Mouse (Mus musculus): ENCODE results near the gene Scn5a. TPM values are rescaled to one million over a fixed set of nuclear protein-coding genes. Genes with fewer than 3 reads are reported as not detected.

Gene Scn5a
- polyA plus RNA-seq, 1 experiment from 2014 or later: not detected

- Histone ChIP-seq H3K36me3 (ENCODE audit: inconsistent target) (no peaks in the 10 kb centered on the region), H3K27ac (no peak overlapping the region), H3K4me3 (ENCODE audit: inconsistent target) (no peak overlapping the region), H3K79me2 (ENCODE audit: inconsistent target) (no peaks in the 10 kb centered on the region)
- 55% methylated on average over 10 of the region's 11 CpGs for WGBS (ENCODE audit: missing documents)
These were observed 73.7 kb downstream of the Scn5a start for GRCm38 (mm10) chr9:119504981-119505658.

DNA sequence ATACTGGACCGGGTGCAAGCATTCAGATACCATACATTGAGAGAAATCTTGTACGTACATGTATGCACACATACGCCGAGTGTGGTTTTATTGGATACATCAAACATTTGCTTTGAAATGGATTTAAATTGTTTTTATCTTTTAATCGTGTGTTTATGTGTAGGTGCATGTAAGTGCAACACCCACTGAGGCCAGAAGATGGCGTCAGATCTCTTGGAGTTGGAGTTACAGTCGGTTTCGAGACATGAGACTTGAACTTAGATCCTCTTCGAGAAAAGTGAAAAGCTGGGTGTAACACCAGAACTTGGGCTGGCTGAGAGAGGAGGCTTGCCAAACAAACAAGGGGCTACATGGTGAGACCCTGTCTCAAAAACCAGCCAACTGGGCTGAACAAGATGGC, 75.2 kb downstream of the Scn5a start:
- no peak overlapping the region for H3K4me3 ChIP-seq (ENCODE audit: inconsistent target)
- H3K79me2 ChIP-seq (ENCODE audit: inconsistent target): no peaks in the 10 kb centered on the region
- no peak overlapping the region for H3K27ac ChIP-seq
- WGBS (ENCODE audit: missing documents): 96% methylated on average over 9 of the region's 9 CpGs
- no peaks in the 10 kb centered on the region for H3K36me3 ChIP-seq (ENCODE audit: inconsistent target)

DNA sequence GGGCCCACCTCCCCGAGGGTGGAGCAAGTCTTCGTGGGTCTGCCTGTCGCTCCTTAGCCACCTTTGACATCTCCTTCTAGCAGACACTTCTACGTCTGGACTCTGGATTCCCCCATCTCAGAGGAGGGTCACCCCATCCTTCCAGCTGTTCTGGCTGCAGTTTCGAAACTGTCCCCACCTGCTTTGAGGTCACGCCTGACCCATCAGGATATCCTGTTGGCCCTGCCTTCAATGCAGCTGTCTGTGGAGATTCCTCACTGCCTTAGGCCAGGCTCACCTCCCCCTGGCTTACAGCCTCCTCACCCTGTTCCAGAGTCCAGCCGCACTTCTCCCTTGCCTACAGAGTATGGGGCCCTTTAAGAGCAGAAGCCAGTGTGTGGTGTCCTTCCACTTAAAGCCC, 79.9 kb downstream of the Scn5a start:
- H3K27ac ChIP-seq: no peak overlapping the region
- no peaks in the 10 kb centered on the region for H3K36me3 ChIP-seq (ENCODE audit: inconsistent target)
- no peak overlapping the region for H3K4me3 ChIP-seq (ENCODE audit: inconsistent target)
- WGBS (ENCODE audit: missing documents): 46% methylated on average over 7 of the region's 7 CpGs
- no peaks in the 10 kb centered on the region for H3K79me2 ChIP-seq (ENCODE audit: inconsistent target)

DNA sequence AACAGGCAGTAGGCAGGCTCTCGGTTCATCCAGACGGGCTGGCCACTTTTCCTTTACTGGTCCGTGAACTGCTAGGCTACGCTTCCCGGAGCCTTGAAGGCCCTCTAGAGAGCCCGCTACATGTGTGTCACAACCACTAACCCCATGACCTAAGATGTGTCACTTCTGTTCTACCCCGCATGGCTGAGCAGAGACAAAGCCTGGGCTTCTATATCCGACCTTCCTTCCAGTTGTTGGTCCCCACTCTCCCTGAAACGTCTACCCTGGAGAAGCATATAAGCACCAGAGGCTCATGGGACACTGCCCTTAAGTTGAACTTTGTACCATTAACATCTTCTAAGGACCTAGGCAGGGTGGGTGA, 80.6 kb downstream of the Scn5a start:
- Histone ChIP-seq H3K36me3 (ENCODE audit: inconsistent target) (no peaks in the 10 kb centered on the region), H3K4me3 (ENCODE audit: inconsistent target) (no peak overlapping the region), H3K27ac (no peak overlapping the region), H3K79me2 (ENCODE audit: inconsistent target) (no peaks in the 10 kb centered on the region)
- WGBS (ENCODE audit: missing documents): 86% methylated on average over 9 of the region's 9 CpGs

DNA sequence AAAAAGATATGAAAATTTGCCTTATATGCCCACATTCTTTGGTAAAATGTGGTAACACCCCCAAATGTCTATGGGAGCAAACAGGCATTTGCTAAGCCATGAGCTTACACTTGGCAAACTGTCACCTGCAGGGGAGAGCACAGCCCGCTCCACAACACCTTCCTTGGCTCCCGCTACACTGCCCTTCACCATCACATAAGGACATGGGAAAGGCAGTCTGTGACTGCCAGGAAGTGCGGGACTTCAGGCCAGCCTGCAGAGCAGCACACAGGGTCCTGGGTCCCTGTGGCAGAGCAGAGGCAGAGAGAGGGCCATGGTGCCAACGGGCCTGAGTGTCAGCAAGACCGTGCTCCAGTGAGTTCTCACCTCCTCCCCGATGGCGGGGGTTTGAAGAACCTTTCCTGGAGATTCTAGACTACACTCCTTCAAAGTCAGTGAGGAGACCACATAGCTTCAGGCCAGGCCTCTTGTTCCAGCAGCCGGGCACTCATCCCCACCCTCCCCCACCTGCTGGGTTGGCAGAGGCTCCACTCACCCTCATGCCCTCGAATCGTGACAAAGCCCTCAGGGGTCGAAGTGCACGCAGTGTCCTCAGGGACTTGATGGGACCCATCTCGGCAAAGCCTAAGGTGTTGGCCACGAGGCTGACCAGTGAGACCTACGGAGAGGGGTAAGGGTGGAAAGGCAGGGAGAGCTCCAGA, 81.1 kb downstream of the Scn5a start:
- no peaks in the 10 kb centered on the region for H3K79me2 ChIP-seq (ENCODE audit: inconsistent target)
- whole genome bisulfite sequencing (ENCODE audit: missing documents): 92% methylated on average over 15 of the region's 15 CpGs
- no peak overlapping the region for H3K4me3 ChIP-seq (ENCODE audit: inconsistent target)
- H3K36me3 ChIP-seq (ENCODE audit: inconsistent target): no peaks in the 10 kb centered on the region
- no peak overlapping the region for H3K27ac ChIP-seq

- no peak overlapping the region for H3K4me3 ChIP-seq (ENCODE audit: inconsistent target)
- 79% methylated on average over 4 of the region's 5 CpGs for WGBS (ENCODE audit: missing documents)
- H3K79me2 ChIP-seq (ENCODE audit: inconsistent target): no peaks in the 10 kb centered on the region
- H3K27ac ChIP-seq: no peak overlapping the region
- H3K36me3 ChIP-seq (ENCODE audit: inconsistent target): no peaks in the 10 kb centered on the region
These were observed 81.9 kb downstream of the Scn5a start for GRCm38 (mm10) chr9:119496960-119497359.

DNA sequence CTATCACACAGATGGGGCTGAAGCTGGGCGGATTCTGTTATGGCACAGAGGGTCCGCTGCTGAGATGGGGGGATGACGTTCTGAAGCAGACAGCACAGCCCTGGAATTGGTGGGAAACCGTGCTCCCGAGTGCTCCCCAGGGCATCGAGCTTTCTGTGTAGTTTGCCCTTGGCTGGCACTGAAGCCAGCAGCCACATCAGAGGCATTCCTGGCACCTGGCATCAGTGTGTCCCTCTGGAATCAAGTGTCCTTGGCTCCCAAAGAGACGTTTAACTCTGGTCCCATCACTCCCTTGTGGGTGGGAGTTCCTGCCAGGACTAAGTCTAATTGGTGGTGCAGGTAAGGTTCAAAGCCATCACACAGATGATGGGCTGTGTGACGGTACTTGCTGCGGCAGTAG, 82.5 kb downstream of the Scn5a start:
- Histone ChIP-seq H3K36me3 (ENCODE audit: inconsistent target) (no peaks in the 10 kb centered on the region), H3K79me2 (ENCODE audit: inconsistent target) (no peaks in the 10 kb centered on the region), H3K27ac (no peak overlapping the region), H3K4me3 (ENCODE audit: inconsistent target) (no peak overlapping the region)
- 83% methylated on average over 7 of the region's 9 CpGs for WGBS (ENCODE audit: missing documents)

DNA sequence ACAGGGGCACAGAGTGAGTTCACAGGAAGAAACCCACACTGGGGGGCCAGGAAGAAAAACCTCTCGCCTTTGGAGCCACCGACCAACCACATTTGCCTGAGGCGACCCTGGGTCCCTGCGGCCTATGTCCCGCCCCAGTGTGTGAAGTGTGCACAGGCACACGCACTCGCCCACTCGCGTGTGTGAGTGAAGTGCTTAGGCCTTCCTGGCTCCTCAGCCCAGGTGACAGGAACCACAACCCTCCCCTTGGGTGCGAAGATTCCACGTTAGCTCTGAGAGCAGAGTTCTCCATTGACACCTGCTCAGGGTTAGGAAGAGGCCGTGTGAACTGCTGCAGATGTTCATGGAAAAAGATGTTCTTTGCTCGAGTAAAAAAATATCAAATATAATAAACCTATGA, 93.9 kb downstream of the Scn5a start:
- 94% methylated on average over 13 of the region's 13 CpGs for WGBS (ENCODE audit: missing documents)
- no peak overlapping the region for H3K27ac ChIP-seq
- H3K4me3 ChIP-seq (ENCODE audit: inconsistent target): no peak overlapping the region
- H3K79me2 ChIP-seq (ENCODE audit: inconsistent target): no peaks in the 10 kb centered on the region
- H3K36me3 ChIP-seq (ENCODE audit: inconsistent target): no peaks in the 10 kb centered on the region

GRCm38 (mm10) chr9:119484420-119484819, 94.4 kb downstream of the Scn5a start:
- H3K4me3 ChIP-seq (ENCODE audit: inconsistent target): no peak overlapping the region
- no peaks in the 10 kb centered on the region for H3K36me3 ChIP-seq (ENCODE audit: inconsistent target)
- no peaks in the 10 kb centered on the region for H3K79me2 ChIP-seq (ENCODE audit: inconsistent target)
- no peak overlapping the region for H3K27ac ChIP-seq
- 84% methylated on average over 8 of the region's 9 CpGs for whole genome bisulfite sequencing (ENCODE audit: missing documents)

- no peaks in the 10 kb centered on the region for H3K79me2 ChIP-seq (ENCODE audit: inconsistent target)
- 53% methylated on average over 23 of the region's 23 CpGs for WGBS (ENCODE audit: missing documents)
- H3K36me3 ChIP-seq (ENCODE audit: inconsistent target): no peaks in the 10 kb centered on the region
- no peak overlapping the region for H3K4me3 ChIP-seq (ENCODE audit: inconsistent target)
- H3K27ac ChIP-seq: no peak overlapping the region
These were observed 95.1 kb downstream of the Scn5a start for GRCm38 (mm10) chr9:119483554-119484353.

DNA sequence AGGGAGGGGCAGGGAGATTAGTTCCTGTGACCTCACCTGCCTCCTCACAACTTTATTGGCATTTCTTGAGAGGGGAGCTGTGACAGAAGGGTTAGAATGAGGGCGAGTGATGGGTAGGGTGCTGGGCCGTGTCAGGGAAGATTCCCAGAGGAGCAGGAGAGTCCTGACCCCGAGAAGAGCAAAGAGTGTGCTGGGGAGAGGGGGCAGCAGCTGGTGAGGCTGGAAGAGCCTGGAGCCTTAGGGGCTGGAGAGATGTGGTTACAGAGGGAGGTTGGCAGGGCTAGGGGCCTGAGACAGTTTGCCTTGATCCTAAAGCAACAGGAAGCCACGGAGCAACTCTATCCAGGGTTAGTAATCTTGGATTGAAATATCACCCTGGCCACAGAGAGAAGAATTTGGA, 97.2 kb downstream of the Scn5a start:
- H3K79me2 ChIP-seq (ENCODE audit: inconsistent target): no peaks in the 10 kb centered on the region
- H3K36me3 ChIP-seq (ENCODE audit: inconsistent target): no peaks in the 10 kb centered on the region
- WGBS (ENCODE audit: missing documents): 90% methylated on average over 4 of the region's 4 CpGs
- H3K27ac ChIP-seq: no peak overlapping the region
- H3K4me3 ChIP-seq (ENCODE audit: inconsistent target): no peak overlapping the region

- H3K27ac ChIP-seq: no peak overlapping the region
- 85% methylated on average over 8 of the region's 8 CpGs for WGBS (ENCODE audit: missing documents)
- H3K36me3 ChIP-seq (ENCODE audit: inconsistent target): no peaks in the 10 kb centered on the region
These were observed 99.5 kb downstream of the Scn5a start for GRCm38 (mm10) chr9:119479297-119479696.

DNA sequence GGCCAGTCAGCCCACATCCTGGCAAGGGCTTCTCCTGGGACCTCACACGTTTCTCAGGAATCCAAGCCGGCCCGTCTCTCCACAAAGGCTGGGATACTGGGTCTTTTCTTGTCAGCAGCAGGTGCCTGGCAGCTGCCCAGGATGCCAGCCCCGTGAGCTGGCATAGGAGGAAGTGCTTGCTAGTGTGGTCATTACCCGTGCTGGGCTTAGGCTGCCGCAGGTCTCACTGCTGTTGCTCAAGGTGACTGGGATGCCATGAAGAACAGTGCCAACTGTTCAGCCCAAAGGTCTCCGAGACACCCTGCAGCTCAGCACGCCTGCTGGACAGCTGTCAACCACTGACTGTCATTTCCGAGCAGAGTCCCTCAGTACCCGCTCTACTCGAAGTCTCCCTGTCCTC, 100.5 kb downstream of the Scn5a start:
- Histone ChIP-seq H3K4me3 (ENCODE audit: inconsistent target) (no peak overlapping the region), H3K27ac (no peak overlapping the region), H3K36me3 (ENCODE audit: inconsistent target) (no peaks in the 10 kb centered on the region), H3K79me2 (ENCODE audit: inconsistent target) (no peaks in the 10 kb centered on the region)
- WGBS (ENCODE audit: missing documents): 41% methylated on average over 11 of the region's 11 CpGs

More at GRCm38 (mm10) chr9:119479297-119479696, 99.5 kb downstream of the Scn5a start:
- H3K79me2 ChIP-seq (ENCODE audit: inconsistent target): no peaks in the 10 kb centered on the region
- H3K4me3 ChIP-seq (ENCODE audit: inconsistent target): no peak overlapping the region

DNA sequence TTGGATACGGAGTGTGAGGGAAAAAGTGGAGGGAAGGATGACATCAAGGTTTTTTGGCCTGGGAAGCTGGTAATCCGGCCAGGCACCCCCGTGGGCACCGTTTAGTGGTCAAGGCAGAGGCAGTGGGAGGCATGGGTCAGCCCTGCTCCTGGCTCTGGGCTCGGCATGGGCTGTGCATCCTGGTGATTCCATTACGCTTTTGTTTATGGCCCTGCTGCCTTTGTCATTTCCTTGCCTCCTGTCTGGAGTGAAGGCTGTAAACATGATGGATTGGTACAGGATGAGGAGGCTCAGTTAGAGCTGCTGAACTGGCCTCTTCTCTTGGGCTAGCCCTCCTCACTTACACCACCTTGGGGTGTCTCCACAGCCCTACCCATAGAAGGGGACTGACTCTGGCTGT, 101.1 kb downstream of the Scn5a start:
- Histone ChIP-seq H3K4me3 (ENCODE audit: inconsistent target) (no peak overlapping the region), H3K36me3 (ENCODE audit: inconsistent target) (no peaks in the 10 kb centered on the region), H3K79me2 (ENCODE audit: inconsistent target) (no peaks in the 10 kb centered on the region), H3K27ac (no peak overlapping the region)
- 33% methylated on average over 6 of the region's 6 CpGs for WGBS (ENCODE audit: missing documents)

All from macrophage (primary cell).